Mouse (Mus musculus): ENCODE results near the gene Fbxl13. TPM values are rescaled to one million over a fixed set of nuclear protein-coding genes. Genes with fewer than 3 reads are reported as not detected.

The Fbxl13 gene
- polyA plus RNA-seq, 1 experiment from 2014 or later = 0.39 TPM

- no peaks in the 10 kb centered on the region for H3K36me3 ChIP-seq
- no peaks in the 10 kb centered on the region for H3K9me3 ChIP-seq
- no peaks in the 10 kb centered on the region for H3K27me3 ChIP-seq
- H3K4me2 ChIP-seq = no peak overlapping the region
- H3K27ac ChIP-seq (replicated peaks) = no peak overlapping the region
- H3K4me3 ChIP-seq = no peak overlapping the region
- no peaks in the 10 kb centered on the region for H3K4me1 ChIP-seq (replicated peaks)
- no peak overlapping the region for H3K9ac ChIP-seq
- 88% methylated on average over 2 of the region's 2 CpGs for WGBS
- ATAC-seq (ENCODE audit: low read depth) = no peak
These were observed 81.5 kb downstream of the Fbxl13 start for GRCm38 (mm10) chr5:21563936-21564335.

GRCm38 (mm10) chr5:21556502-21556901 lies 88.9 kb downstream of the Fbxl13 start:
- Histone ChIP-seq H3K27me3 (no peaks in the 10 kb centered on the region), H3K4me3 (no peak overlapping the region), H3K9ac (no peak overlapping the region), H3K4me1 (replicated peaks) (no peaks in the 10 kb centered on the region), H3K36me3 (no peaks in the 10 kb centered on the region), H3K4me2 (no peak overlapping the region), H3K27ac (replicated peaks) (no peak overlapping the region), H3K9me3 (no peaks in the 10 kb centered on the region)
- ATAC-seq (ENCODE audit: low read depth) = peak; percentile 36; the same call in 1 of the 2 replicates
- 80% methylated on average over 3 of the region's 3 CpGs for WGBS

GRCm38 (mm10) chr5:21554732-21555131 lies 90.7 kb downstream of the Fbxl13 start:
- H3K4me1 ChIP-seq (replicated peaks) = no peaks in the 10 kb centered on the region
- no peak overlapping the region for H3K9ac ChIP-seq
- no peaks in the 10 kb centered on the region for H3K27me3 ChIP-seq
- no peak overlapping the region for H3K27ac ChIP-seq (replicated peaks)
- H3K4me2 ChIP-seq = no peak overlapping the region
- H3K4me3 ChIP-seq = no peak overlapping the region
- no peak for ATAC-seq (ENCODE audit: low read depth)
- no peaks in the 10 kb centered on the region for H3K36me3 ChIP-seq
- 91% methylated on average over 1 of the region's 1 CpGs for WGBS
- no peaks in the 10 kb centered on the region for H3K9me3 ChIP-seq

GRCm38 (mm10) chr5:21553685-21554084 lies 91.7 kb downstream of the Fbxl13 start:
- Histone ChIP-seq H3K9me3 (no peaks in the 10 kb centered on the region), H3K9ac (no peak overlapping the region), H3K27me3 (no peaks in the 10 kb centered on the region), H3K4me2 (no peak overlapping the region), H3K36me3 (no peaks in the 10 kb centered on the region), H3K4me1 (replicated peaks) (no peaks in the 10 kb centered on the region), H3K4me3 (no peak overlapping the region), H3K27ac (replicated peaks) (no peak overlapping the region)
- WGBS = 85% methylated on average over 4 of the region's 4 CpGs
- no peak for ATAC-seq (ENCODE audit: low read depth)

GRCm38 (mm10) chr5:21547005-21547404 lies 98.4 kb downstream of the Fbxl13 start:
- H3K9ac ChIP-seq = no peak overlapping the region
- H3K4me3 ChIP-seq = no peak overlapping the region
- ATAC-seq (ENCODE audit: low read depth) = no peak
- no peak overlapping the region for H3K4me2 ChIP-seq
- 86% methylated on average over 8 of the region's 8 CpGs for WGBS
- no peaks in the 10 kb centered on the region for H3K27me3 ChIP-seq
- H3K4me1 ChIP-seq (replicated peaks) = peaks cover 17% of the 10 kb centered on the region
- H3K9me3 ChIP-seq = no peaks in the 10 kb centered on the region
- H3K27ac ChIP-seq (replicated peaks) = no peak overlapping the region
- no peaks in the 10 kb centered on the region for H3K36me3 ChIP-seq

GRCm38 (mm10) chr5:21545786-21546185 lies 99.6 kb downstream of the Fbxl13 start:
- no peaks in the 10 kb centered on the region for H3K36me3 ChIP-seq
- WGBS = 89% methylated on average over 4 of the region's 4 CpGs
- no peak overlapping the region for H3K4me3 ChIP-seq
- no peak for ATAC-seq (ENCODE audit: low read depth)
- H3K4me1 ChIP-seq (replicated peaks) = peaks cover 17% of the 10 kb centered on the region
- no peak overlapping the region for H3K4me2 ChIP-seq
- no peak overlapping the region for H3K27ac ChIP-seq (replicated peaks)
- no peak overlapping the region for H3K9ac ChIP-seq
- H3K9me3 ChIP-seq = no peaks in the 10 kb centered on the region
- H3K27me3 ChIP-seq = no peaks in the 10 kb centered on the region

GRCm38 (mm10) chr5:21545227-21545626 lies 100.2 kb downstream of the Fbxl13 start:
- H3K27me3 ChIP-seq = no peaks in the 10 kb centered on the region
- H3K4me1 ChIP-seq (replicated peaks) = peaks cover 17% of the 10 kb centered on the region
- no peak overlapping the region for H3K4me3 ChIP-seq
- no peaks in the 10 kb centered on the region for H3K9me3 ChIP-seq
- no peak overlapping the region for H3K9ac ChIP-seq
- H3K36me3 ChIP-seq = no peaks in the 10 kb centered on the region
- H3K27ac ChIP-seq (replicated peaks) = no peak overlapping the region
- ATAC-seq (ENCODE audit: low read depth) = no peak
- no peak overlapping the region for H3K4me2 ChIP-seq

GRCm38 (mm10) chr5:21544821-21545220 lies 100.6 kb downstream of the Fbxl13 start:
- H3K4me2 ChIP-seq = peak overlapping the region; percentile 28; the same call in 1 of the 2 replicates

GRCm38 (mm10) chr5:21543409-21544201 lies 101.8 kb downstream of the Fbxl13 start, which contains the start of gene Lrrc17:
TSS of gene Lrrc17 (plus strand) at chr5:21543559.
- H3K4me2 ChIP-seq = peak within 1 kb of the TSS; percentile 28
- peak; percentile 79 for ATAC-seq (ENCODE audit: low read depth)

More at GRCm38 (mm10) chr5:21544821-21545220, 100.6 kb downstream of the Fbxl13 start:
- no peaks in the 10 kb centered on the region for H3K36me3 ChIP-seq
- no peak for ATAC-seq (ENCODE audit: low read depth)
- H3K4me1 ChIP-seq (replicated peaks) = peaks cover 17% of the 10 kb centered on the region
- WGBS = 57% methylated on average over 3 of the region's 3 CpGs
- no peak overlapping the region for H3K27ac ChIP-seq (replicated peaks)
- H3K9me3 ChIP-seq = no peaks in the 10 kb centered on the region
- H3K4me3 ChIP-seq = no peak overlapping the region
- H3K27me3 ChIP-seq = no peaks in the 10 kb centered on the region
- H3K9ac ChIP-seq = no peak overlapping the region

GRCm38 (mm10) chr5:21542226-21542625 lies 103.2 kb downstream of the Fbxl13 start:
- H3K4me2 ChIP-seq = no peak overlapping the region
- H3K27ac ChIP-seq (replicated peaks) = no peak overlapping the region
- WGBS = 70% methylated on average over 4 of the region's 4 CpGs
- no peak overlapping the region for H3K4me3 ChIP-seq
- no peaks in the 10 kb centered on the region for H3K36me3 ChIP-seq
- no peaks in the 10 kb centered on the region for H3K9me3 ChIP-seq
- H3K9ac ChIP-seq = no peak overlapping the region
- no peak for ATAC-seq (ENCODE audit: low read depth)
- no peaks in the 10 kb centered on the region for H3K27me3 ChIP-seq
- H3K4me1 ChIP-seq (replicated peaks) = peaks cover 17% of the 10 kb centered on the region

More at GRCm38 (mm10) chr5:21543409-21544201, 101.8 kb downstream of the Fbxl13 start, which contains the start of gene Lrrc17:
- no peaks in the 10 kb centered on the region for H3K27me3 ChIP-seq
- H3K4me3 ChIP-seq = peak within 1 kb of the TSS; percentile 21
- WGBS = 42% methylated on average over 17 of the region's 17 CpGs
- peak within 1 kb of the TSS; percentile 55 for H3K9ac ChIP-seq
- peak within 1 kb of the TSS; percentile 76 for H3K27ac ChIP-seq (replicated peaks)
- no peaks in the 10 kb centered on the region for H3K9me3 ChIP-seq
- H3K4me1 ChIP-seq (replicated peaks) = peaks cover 17% of the 10 kb centered on the region
- no peaks in the 10 kb centered on the region for H3K36me3 ChIP-seq

- Histone ChIP-seq H3K27ac (replicated peaks) (no peak overlapping the region), H3K27me3 (no peaks in the 10 kb centered on the region), H3K36me3 (no peaks in the 10 kb centered on the region), H3K4me1 (replicated peaks) (0 out of 2 replicates have a peak, but pooled peaks cover 7% of the 10 kb centered on the region), H3K4me2 (no peak overlapping the region), H3K4me3 (no peak overlapping the region), H3K9ac (no peak overlapping the region), H3K9me3 (peaks cover 6% of the 10 kb centered on the region; the same call in 1 of the 2 replicates)
- 84% methylated on average over 5 of the region's 5 CpGs for WGBS
- ATAC-seq (ENCODE audit: low read depth) = no peak
These were observed 112.5 kb downstream of the Fbxl13 start for GRCm38 (mm10) chr5:21532921-21533320.

GRCm38 (mm10) chr5:21532126-21532525 lies 113.3 kb downstream of the Fbxl13 start:
- no peak for ATAC-seq (ENCODE audit: low read depth)
- Histone ChIP-seq H3K4me3 (no peak overlapping the region), H3K4me2 (no peak overlapping the region), H3K27ac (replicated peaks) (no peak overlapping the region), H3K4me1 (replicated peaks) (peaks cover 14% of the 10 kb centered on the region; the same call in 1 of the 2 replicates), H3K27me3 (no peaks in the 10 kb centered on the region), H3K36me3 (no peaks in the 10 kb centered on the region), H3K9ac (no peak overlapping the region), H3K9me3 (peaks cover 6% of the 10 kb centered on the region; the same call in 1 of the 2 replicates)
- 90% methylated on average over 2 of the region's 2 CpGs for WGBS

Data from neural tube, embryonic 13.5 days (tissue).